ENCODE assay signal across 19 mouse cellular contexts in the genomic region with DNA sequence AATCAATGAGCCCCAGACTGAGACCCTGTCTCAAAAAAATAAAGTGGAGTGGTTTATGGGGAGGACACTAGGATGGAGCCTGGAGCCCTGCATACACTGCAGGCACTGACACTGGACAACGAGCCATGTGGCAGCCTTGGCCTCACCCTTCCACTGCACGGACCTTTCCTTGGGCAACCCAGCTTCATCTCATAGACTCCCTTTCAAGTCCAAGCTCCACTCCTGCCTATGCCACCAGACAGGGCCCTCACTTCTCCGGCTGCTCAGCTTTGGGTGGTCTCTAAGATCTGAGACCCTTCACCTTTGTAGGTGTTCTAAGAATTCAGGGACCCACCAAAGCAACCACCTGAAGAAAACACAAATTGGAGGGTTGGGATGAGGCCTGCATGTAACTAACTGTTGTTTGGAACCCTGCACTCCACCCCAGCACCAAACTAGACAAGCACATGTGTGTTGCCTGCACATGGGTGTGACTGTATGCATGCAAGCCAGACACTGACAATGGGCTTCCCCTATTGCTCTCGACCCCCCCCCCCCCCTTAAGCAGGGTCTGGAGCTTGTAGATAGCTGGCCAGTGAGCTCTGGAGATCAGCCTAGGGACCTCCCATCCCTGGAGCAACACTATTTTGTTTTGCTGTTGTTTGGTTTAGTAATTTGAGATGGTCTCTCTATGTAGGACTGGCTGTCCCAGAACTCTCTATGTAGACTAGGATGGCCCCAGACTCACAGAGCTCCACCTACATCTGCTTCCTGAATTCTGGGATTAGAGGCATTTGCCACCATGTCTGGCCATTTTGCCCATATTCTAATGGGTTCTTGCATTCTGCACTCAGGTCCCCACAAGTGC. TPM values are rescaled to one million over a fixed set of nuclear protein-coding genes. Genes with fewer than 3 reads are reported as not detected.
DNase-seq lines count a peak whose midpoint lies in the region; ATAC-seq and TF ChIP-seq lines count a peak whose summit lies in the region.
"Had no signal": no experiment of that assay in that cellular context is flagged by ENCODE, and none has a peak within 500 bp of the region (broad histone marks: within the 10 kb centered on the region; RNA-seq: fewer than 3 reads in every experiment).

No protein-coding gene starts in this region.

- H3K27me3 ChIP-seq in heart, embryonic 10.5 days (ENCODE audit: insufficient read depth, poor library complexity, severe bottlenecking): no peaks in the 10 kb centered on the region
- no peaks in the 10 kb centered on the region for H3K27me3 ChIP-seq in liver, embryonic 11.5 days (replicated peaks; ENCODE audit: control insufficient read depth, insufficient read depth, low read length)
- H3K27me3 ChIP-seq: neural tube, embryonic 12.5 days had no signal

- H3K9me3 ChIP-seq in heart, embryonic 10.5 days: no peaks in the 10 kb centered on the region
- H3K9me3 ChIP-seq in liver, embryonic 11.5 days (ENCODE audit: control insufficient read depth, low read length): no peaks in the 10 kb centered on the region
- H3K9me3 ChIP-seq: neural tube, embryonic 12.5 days had no signal

- H3K9ac ChIP-seq in liver, embryonic 11.5 days (ENCODE audit: low read depth, low read length): peak overlapping the region; percentile 53
- H3K9ac ChIP-seq: neural tube, embryonic 12.5 days had no signal

- TF ChIP-seq CTCF in bone marrow macrophage, adult 2 months (IDR thresholded peaks at IDR 0.05; ENCODE audit: low read depth, low read length): no peak

- peaks cover 64% of the 10 kb centered on the region for H3K36me3 ChIP-seq in heart, embryonic 10.5 days
- H3K36me3 ChIP-seq in liver, embryonic 11.5 days (ENCODE audit: control insufficient read depth, insufficient read depth, low read length): peaks cover 20% of the 10 kb centered on the region; the same call in 1 of the 2 replicates

- no peak overlapping the region for H3K4me3 ChIP-seq in heart, embryonic 10.5 days
- H3K4me3 ChIP-seq in bone marrow macrophage, adult 2 months (ENCODE audit: insufficient read depth, low read length): no peak overlapping the region
- H3K4me3 ChIP-seq in liver, embryonic 11.5 days (ENCODE audit: low read depth, low read length): peak overlapping the region; percentile 15; the same call in 1 of the 2 replicates
- H3K4me3 ChIP-seq: gastrocnemius, adult 2 months; neural tube, embryonic 12.5 days had no signal

- peak overlapping the region; percentile 22; the same call in 1 of the 2 replicates for H3K27ac ChIP-seq in heart, embryonic 10.5 days
- peak overlapping the region; percentile 63 for H3K27ac ChIP-seq in bone marrow macrophage, adult 2 months (ENCODE audit: insufficient read depth, low read depth, low read length)
- peak overlapping the region; percentile 88 for H3K27ac ChIP-seq in liver, embryonic 11.5 days (ENCODE audit: low read depth, low read length)
- H3K27ac ChIP-seq: hindbrain, postnatal 0 days; neural tube, embryonic 12.5 days; stomach, postnatal 0 days had no signal

- no peak for TF ChIP-seq POLR2A in bone marrow macrophage, adult 2 months (IDR thresholded peaks at IDR 0.05; ENCODE audit: borderline replicate concordance, low read depth, low read length)

- peak overlapping the region; percentile 63 for H3K4me2 ChIP-seq in liver, embryonic 11.5 days
- H3K4me2 ChIP-seq: neural tube, embryonic 12.5 days had no signal

- peak; percentile 88 for ATAC-seq in liver, embryonic 11.5 days (replicated peaks; ENCODE audit: low FRiP score)
- ATAC-seq in megakaryocyte, adult 5-6 weeks (ENCODE audit: poor library complexity, severe bottlenecking): peak; percentile 37; the same call in 1 of the 2 replicates
- ATAC-seq in cerebellum, adult (ENCODE audit: insufficient number of reproducible peaks, low FRiP score, low TSS enrichment): no peak
- ATAC-seq: activated CD4-positive, CD25-positive, alpha-beta regulatory T cell, adult 4 months; forebrain, embryonic 14.5 days; hindbrain, postnatal 0 days had no signal

- 74% methylated on average over 4 of the region's 4 CpGs for WGBS in heart, embryonic 10.5 days
- WGBS in liver, embryonic 11.5 days: 76% methylated on average over 4 of the region's 4 CpGs

- peak; percentile 89 for DNase-seq in heart, embryonic 10.5 days (ENCODE audit: low spot score)
- DNase-seq in heart, postnatal 4 days: no peak
- no peak for DNase-seq in liver, embryonic 11.5 days (ENCODE audit: low spot score)
- DNase-seq in cerebellum, adult 11 months: no peak
- DNase-seq: adrenal gland, postnatal 14 days; cerebellum, postnatal 10 days; gastrocnemius, adult 2 months; kidney, adult 11 months; left cerebral cortex, postnatal 4 days; lung, adult 2 months; lung, postnatal 36 days had no signal

- peaks cover 30% of the 10 kb centered on the region for H3K4me1 ChIP-seq in heart, embryonic 10.5 days
- peaks cover 73% of the 10 kb centered on the region for H3K4me1 ChIP-seq in bone marrow macrophage, adult 2 months (ENCODE audit: control insufficient read depth, insufficient read depth, low read length)
- H3K4me1 ChIP-seq in liver, embryonic 11.5 days (replicated peaks; ENCODE audit: control insufficient read depth, insufficient read depth, low read length): peaks cover 21% of the 10 kb centered on the region

RNA-seq across cellular contexts. Expression of a gene that starts 7.2 kb away (rescaled TPM):
- polyA plus RNA-seq in heart, embryonic 10.5 days (2016; fragmentation: Nextera tagmentation; extraction: Ambion mirVana): 40.1 and 47.7 TPM in 2 replicates
- 10 to 100 TPM; 26.7 to 29.0 TPM for total RNA-seq in heart, postnatal 4 days (2021)
- polyA plus RNA-seq in bone marrow macrophage, adult 2 months (2012; ENCODE audit: insufficient read depth, insufficient read length, missing spikeins): 23.4 and 26.3 TPM in 2 replicates
- 83.7 and 91.8 TPM in 2 replicates for polyA plus RNA-seq in liver, embryonic 11.5 days (2014; fragmentation: Nextera tagmentation; extraction: Ambion mirVana)
- total RNA-seq in megakaryocyte, adult 5-6 weeks (2015): 10.3 and 11.8 TPM in 2 replicates
- 7.0 and 9.3 TPM in 2 replicates for total RNA-seq in megakaryocyte, adult 5-6 weeks (2017)

RNA-seq across cellular contexts. Expression of a gene that starts 7.7 kb away (rescaled TPM):
- polyA plus RNA-seq in heart, embryonic 10.5 days (2016; fragmentation: Nextera tagmentation; extraction: Ambion mirVana): 83.5 and 102 TPM in 2 replicates
- 100 to 1,000 TPM; 116 to 122 TPM for total RNA-seq in heart, postnatal 4 days (2021)
- 93.3 and 99.6 TPM in 2 replicates for polyA plus RNA-seq in bone marrow macrophage, adult 2 months (2012; ENCODE audit: insufficient read depth, insufficient read length, missing spikeins)
- 140 and 141 TPM in 2 replicates for polyA plus RNA-seq in liver, embryonic 11.5 days (2014; fragmentation: Nextera tagmentation; extraction: Ambion mirVana)
- total RNA-seq in megakaryocyte, adult 5-6 weeks (2015): 37.8 and 40.8 TPM in 2 replicates
- 40.1 and 43.8 TPM in 2 replicates for total RNA-seq in megakaryocyte, adult 5-6 weeks (2017)

Comparison
In these comparisons a context has a peak if more than half of its experiments do, and no peak if none do; other contexts are left out.
1. H3K27ac ChIP-seq: peak in every context shown above with its lines; median percentile 88 in liver, embryonic 11.5 days; 63 in bone marrow macrophage, adult 2 months; 22 in heart, embryonic 10.5 days.